11 mouse cellular contexts compared by ENCODE assay signal in genomic region chr5:137647827-137648601, GRCm38 (mm10). TPM values are rescaled to one million over a fixed set of nuclear protein-coding genes. Genes with fewer than 3 reads are reported as not detected.
A peak's percentile ranks its signal among the peaks of the same experiment; 100 is the strongest.
DNase-seq lines count a peak whose midpoint lies in the region; ATAC-seq lines count a peak whose summit lies in the region.
"Had no signal": no experiment of that assay in that cellular context is flagged by ENCODE, and none has a peak within 500 bp of the region (broad histone marks: within the 10 kb centered on the region; RNA-seq: fewer than 3 reads in every experiment).

No protein-coding gene starts in this region.

- 23% methylated on average over 9 of the region's 9 CpGs for WGBS in limb, embryonic 12.5 days
- 60% methylated on average over 9 of the region's 9 CpGs for WGBS in neural tube, embryonic 15.5 days
- 36% methylated on average over 9 of the region's 9 CpGs for WGBS in intestine, embryonic 16.5 days

- H3K9me3 ChIP-seq in megakaryocyte, embryonic 14.5 days = no peaks in the 10 kb centered on the region
- no peaks in the 10 kb centered on the region for H3K9me3 ChIP-seq in limb, embryonic 12.5 days
- H3K9me3 ChIP-seq in neural tube, embryonic 15.5 days (replicated peaks) = no peaks in the 10 kb centered on the region
- H3K9me3 ChIP-seq in intestine, embryonic 16.5 days (ENCODE audit: control insufficient read depth, low read length) = no peaks in the 10 kb centered on the region

- H3K27me3 ChIP-seq in megakaryocyte, embryonic 14.5 days (replicated peaks) = peaks cover 8% of the 10 kb centered on the region
- H3K27me3 ChIP-seq in limb, embryonic 12.5 days = peaks cover 34% of the 10 kb centered on the region
- peaks cover 35% of the 10 kb centered on the region for H3K27me3 ChIP-seq in neural tube, embryonic 15.5 days (replicated peaks)
- peaks cover 14% of the 10 kb centered on the region for H3K27me3 ChIP-seq in intestine, embryonic 16.5 days (replicated peaks; ENCODE audit: control insufficient read depth, insufficient read depth, low read length)

- peak overlapping the region; percentile 19 for H3K4me2 ChIP-seq in limb, embryonic 12.5 days
- H3K4me2 ChIP-seq in neural tube, embryonic 15.5 days = no peak overlapping the region
- no peak overlapping the region for H3K4me2 ChIP-seq in intestine, embryonic 16.5 days (ENCODE audit: low read depth, low read length)
- H3K4me2 ChIP-seq: lung, embryonic 14.5 days had no signal

- H3K36me3 ChIP-seq in megakaryocyte, embryonic 14.5 days (replicated peaks; ENCODE audit: low read length) = peaks cover 44% of the 10 kb centered on the region
- H3K36me3 ChIP-seq in limb, embryonic 12.5 days = peaks cover 15% of the 10 kb centered on the region
- H3K36me3 ChIP-seq in neural tube, embryonic 15.5 days = peaks cover 12% of the 10 kb centered on the region
- H3K36me3 ChIP-seq in intestine, embryonic 16.5 days (ENCODE audit: control insufficient read depth, insufficient read depth, low read length) = peaks cover 3% of the 10 kb centered on the region; the same call in 1 of the 2 replicates

- H3K4me1 ChIP-seq in megakaryocyte, embryonic 14.5 days = peaks cover 40% of the 10 kb centered on the region
- peaks cover 48% of the 10 kb centered on the region for H3K4me1 ChIP-seq in limb, embryonic 12.5 days (replicated peaks)
- peaks cover 41% of the 10 kb centered on the region for H3K4me1 ChIP-seq in neural tube, embryonic 15.5 days
- H3K4me1 ChIP-seq in intestine, embryonic 16.5 days (ENCODE audit: control insufficient read depth, insufficient read depth, low read length) = peaks cover 35% of the 10 kb centered on the region

- no peak overlapping the region for H3K9ac ChIP-seq in limb, embryonic 12.5 days (replicated peaks)
- H3K9ac ChIP-seq in neural tube, embryonic 15.5 days (replicated peaks) = no peak overlapping the region
- no peak overlapping the region for H3K9ac ChIP-seq in intestine, embryonic 16.5 days (ENCODE audit: low read depth, low read length)
- H3K9ac ChIP-seq: lung, embryonic 14.5 days had no signal

- peak overlapping the region; percentile 79 for H3K27ac ChIP-seq in limb, embryonic 12.5 days
- peak overlapping the region; percentile 38; the same call in 1 of the 2 replicates for H3K27ac ChIP-seq in neural tube, embryonic 15.5 days (replicated peaks)
- no peak overlapping the region for H3K27ac ChIP-seq in intestine, embryonic 16.5 days (ENCODE audit: low read length)

- peak overlapping the region; percentile 50 for H3K4me3 ChIP-seq in megakaryocyte, embryonic 14.5 days (replicated peaks)
- no peak overlapping the region for H3K4me3 ChIP-seq in limb, embryonic 12.5 days (replicated peaks)
- H3K4me3 ChIP-seq in neural tube, embryonic 15.5 days (replicated peaks) = no peak overlapping the region
- H3K4me3 ChIP-seq in intestine, embryonic 16.5 days (ENCODE audit: low read length) = no peak overlapping the region

- peak; percentile 34 for DNase-seq in adrenal gland, postnatal 14 days
- DNase-seq in adrenal gland, adult 2 months = no peak
- DNase-seq in spleen, postnatal 36 days (ENCODE audit: low spot score in 2 of 2) = no peak
- DNase-seq: gastrocnemius, postnatal 14 days; lung, embryonic 14.5 days had no signal

- no peak for ATAC-seq in megakaryocyte, adult 5-6 weeks (ENCODE audit: poor library complexity, severe bottlenecking)
- 0 out of 2 replicates have a peak, but pooled peaks have one; percentile 40 for ATAC-seq in limb, embryonic 12.5 days (ENCODE audit: insufficient number of reproducible peaks, insufficient read depth, low FRiP score, low TSS enrichment, low read depth)
- ATAC-seq in neural tube, embryonic 15.5 days (ENCODE audit: low FRiP score) = peak; percentile 78
- ATAC-seq in intestine, embryonic 16.5 days = no peak

RNA-seq across cellular contexts. Expression of gene Irs3, which starts 2.5 kb away (rescaled TPM):
- total RNA-seq in adrenal gland, postnatal 14 days (2021) = 4.2 and 4.6 TPM in 2 replicates
- total RNA-seq in adrenal gland, adult 2 months (2021) = 10 to 100 TPM in 1 of 2 experiments, 1 to 10 TPM in 1; 9.6 to 14.2 TPM
- polyA plus RNA-seq in adrenal gland, adult 2 months (2012; rRNA removed) = 18.9 and 32.8 TPM in 2 replicates
- 0.95 TPM in 1 of 2 replicates, not detected in the other for polyA plus RNA-seq in megakaryocyte, embryonic 14.5 days (2012; ENCODE audit: insufficient read depth, low replicate concordance)
- not detected in 2 replicates for total RNA-seq in megakaryocyte, adult 5-6 weeks (2015)
- total RNA-seq in megakaryocyte, adult 5-6 weeks (2017) = not detected in 2 replicates
- 0.20 and 0.64 TPM in 2 replicates for polyA plus RNA-seq in limb, embryonic 12.5 days (2016; fragmentation: Nextera tagmentation; extraction: Ambion mirVana)
- polyA plus RNA-seq in neural tube, embryonic 15.5 days (2015; fragmentation: Nextera tagmentation; extraction: Ambion mirVana) = 0.12 and 0.37 TPM in 2 replicates
- polyA plus RNA-seq in intestine, embryonic 16.5 days (2015; fragmentation: Nextera tagmentation; extraction: Ambion mirVana) = 0.23 and 0.27 TPM in 2 replicates
- total RNA-seq: hematopoietic stem cell, adult 5-6 weeks had no signal

RNA-seq across cellular contexts. Expression of gene Sap25, which starts 6.9 kb away (rescaled TPM):
- total RNA-seq in adrenal gland, postnatal 14 days (2021) = 7.4 and 12.8 TPM in 2 replicates
- total RNA-seq in adrenal gland, adult 2 months (2021) = 10 to 100 TPM in 1 of 2 experiments, 1 to 10 TPM in 1; 3.0 to 14.8 TPM
- 81.3 and 84.6 TPM in 2 replicates for polyA plus RNA-seq in adrenal gland, adult 2 months (2012; rRNA removed)
- polyA plus RNA-seq in megakaryocyte, embryonic 14.5 days (2012; ENCODE audit: insufficient read depth, low replicate concordance) = 62.2 and 72.5 TPM in 2 replicates
- 59.9 and 97.5 TPM in 2 replicates for total RNA-seq in megakaryocyte, adult 5-6 weeks (2015)
- total RNA-seq in megakaryocyte, adult 5-6 weeks (2017) = 27.8 and 35.6 TPM in 2 replicates
- polyA plus RNA-seq in limb, embryonic 12.5 days (2016; fragmentation: Nextera tagmentation; extraction: Ambion mirVana) = 8.0 and 9.7 TPM in 2 replicates
- polyA plus RNA-seq in neural tube, embryonic 15.5 days (2015; fragmentation: Nextera tagmentation; extraction: Ambion mirVana) = 5.4 TPM in 2 replicates
- 6.4 and 8.1 TPM in 2 replicates for polyA plus RNA-seq in intestine, embryonic 16.5 days (2015; fragmentation: Nextera tagmentation; extraction: Ambion mirVana)

RNA-seq across cellular contexts. Expression of gene Gm20605, which starts 19.0 kb away (rescaled TPM):
- total RNA-seq in adrenal gland, postnatal 14 days (2021) = 7.2 and 11.6 TPM in 2 replicates
- 1 to 10 TPM; 6.4 to 7.4 TPM for total RNA-seq in adrenal gland, adult 2 months (2021)
- 30.4 and 31.4 TPM in 2 replicates for polyA plus RNA-seq in adrenal gland, adult 2 months (2012; rRNA removed)
- 5.6 and 30.5 TPM in 2 replicates for polyA plus RNA-seq in megakaryocyte, embryonic 14.5 days (2012; ENCODE audit: insufficient read depth, low replicate concordance)
- 8.1 and 10.2 TPM in 2 replicates for total RNA-seq in megakaryocyte, adult 5-6 weeks (2015)
- total RNA-seq in megakaryocyte, adult 5-6 weeks (2017) = 5.7 and 18.8 TPM in 2 replicates
- 8.4 and 9.7 TPM in 2 replicates for polyA plus RNA-seq in limb, embryonic 12.5 days (2016; fragmentation: Nextera tagmentation; extraction: Ambion mirVana)
- polyA plus RNA-seq in neural tube, embryonic 15.5 days (2015; fragmentation: Nextera tagmentation; extraction: Ambion mirVana) = 7.9 and 9.0 TPM in 2 replicates
- 10.8 and 12.2 TPM in 2 replicates for polyA plus RNA-seq in intestine, embryonic 16.5 days (2015; fragmentation: Nextera tagmentation; extraction: Ambion mirVana)

RNA-seq across cellular contexts. Expression of gene Lrch4, which starts 19.1 kb away (rescaled TPM):
- 30.1 and 35.9 TPM in 2 replicates for total RNA-seq in adrenal gland, postnatal 14 days (2021)
- 10 to 100 TPM; 27.9 to 31.7 TPM for total RNA-seq in adrenal gland, adult 2 months (2021)
- 36.7 and 52.7 TPM in 2 replicates for polyA plus RNA-seq in adrenal gland, adult 2 months (2012; rRNA removed)
- 138 and 187 TPM in 2 replicates for polyA plus RNA-seq in megakaryocyte, embryonic 14.5 days (2012; ENCODE audit: insufficient read depth, low replicate concordance)
- 76.5 and 93.0 TPM in 2 replicates for total RNA-seq in megakaryocyte, adult 5-6 weeks (2015)
- 57.1 and 66.7 TPM in 2 replicates for total RNA-seq in megakaryocyte, adult 5-6 weeks (2017)
- 36.0 and 37.6 TPM in 2 replicates for polyA plus RNA-seq in limb, embryonic 12.5 days (2016; fragmentation: Nextera tagmentation; extraction: Ambion mirVana)
- 16.0 and 27.4 TPM in 2 replicates for polyA plus RNA-seq in neural tube, embryonic 15.5 days (2015; fragmentation: Nextera tagmentation; extraction: Ambion mirVana)
- polyA plus RNA-seq in intestine, embryonic 16.5 days (2015; fragmentation: Nextera tagmentation; extraction: Ambion mirVana) = 34.5 and 37.8 TPM in 2 replicates

RNA-seq across cellular contexts. Expression of gene Fbxo24, which starts 19.2 kb away (rescaled TPM):
- 0.38 and 0.85 TPM in 2 replicates for total RNA-seq in adrenal gland, postnatal 14 days (2021)
- 1 to 10 TPM in 1 of 2 experiments, under 1 TPM in 1; 0.89 to 2.6 TPM for total RNA-seq in adrenal gland, adult 2 months (2021)
- polyA plus RNA-seq in adrenal gland, adult 2 months (2012; rRNA removed) = 2.5 and 3.3 TPM in 2 replicates
- 0.15 TPM in 1 of 2 replicates, not detected in the other for polyA plus RNA-seq in megakaryocyte, embryonic 14.5 days (2012; ENCODE audit: insufficient read depth, low replicate concordance)
- 0.18 TPM in 1 of 2 replicates, not detected in the other for total RNA-seq in megakaryocyte, adult 5-6 weeks (2015)
- 0.37 TPM in 1 of 2 replicates, not detected in the other for total RNA-seq in megakaryocyte, adult 5-6 weeks (2017)
- polyA plus RNA-seq in limb, embryonic 12.5 days (2016; fragmentation: Nextera tagmentation; extraction: Ambion mirVana) = 0.20 and 0.31 TPM in 2 replicates
- polyA plus RNA-seq in neural tube, embryonic 15.5 days (2015; fragmentation: Nextera tagmentation; extraction: Ambion mirVana) = 0.09 and 0.17 TPM in 2 replicates
- 0.26 and 0.37 TPM in 2 replicates for polyA plus RNA-seq in intestine, embryonic 16.5 days (2015; fragmentation: Nextera tagmentation; extraction: Ambion mirVana)
- total RNA-seq: hematopoietic stem cell, adult 5-6 weeks had no signal
- polyA plus RNA-seq: lung, embryonic 14.5 days had no signal

Comparison
In these comparisons a context has a peak if more than half of its experiments do, and no peak if none do; other contexts are left out.
1. ATAC-seq: peak in limb, embryonic 12.5 days (single experiment) and neural tube, embryonic 15.5 days (single experiment); none in megakaryocyte, adult 5-6 weeks (single experiment) and intestine, embryonic 16.5 days (single experiment).
2. RNA of gene Irs3, which starts 2.5 kb away (polyA plus RNA-seq): 18.9 to 32.8 TPM in adrenal gland, adult 2 months; 0.23 to 0.27 TPM in intestine, embryonic 16.5 days, 0.20 to 0.64 TPM in limb, embryonic 12.5 days, 0.12 to 0.37 TPM in neural tube, embryonic 15.5 days and 0.95 TPM in megakaryocyte, embryonic 14.5 days; every median in the first group is over 10 times any median in the second.